Mouse (Mus musculus) hindbrain, embryonic 12.5 days (tissue): ENCODE measurements at regions not wholly inside any gene's neighbourhood (a gene's known extent, or its start where the extent isn't known, plus 50 kb on each side); places are given as distances from the start of the nearest gene placed in this dataset.
"Not testable (repeated sequence)": the region's sequence is repeated elsewhere in the genome, so short reads cannot be mapped to it uniquely, and the experiment has no call there.

Experiments
- ATAC-seq: fragments of 200-750 bp; cut with Nextera tagmentation; 2 replicates; pipeline ENCODE4 v1.8.0; 2017; ENCODE audit warnings: moderate TSS enrichment; ENCODE audit not compliant: low FRiP score
- H3K27ac ChIP-seq: fragments of 300-500 bp; sonication (generic); 2 replicates; pipeline ENCODE4 v1.5.1; 2016; ENCODE audit warnings: mild to moderate bottlenecking
- H3K27me3 ChIP-seq: fragments of 300-500 bp; sonication (generic); 2 replicates; pipeline ENCODE4 v1.6.1; 2016; ENCODE audit warnings: mild to moderate bottlenecking
- H3K36me3 ChIP-seq: fragments of 300-500 bp; sonication (generic); 2 replicates; pipeline ENCODE4 v1.6.1; 2016; ENCODE audit warnings: mild to moderate bottlenecking
- H3K4me1 ChIP-seq: fragments of 300-500 bp; sonication (generic); 2 replicates; pipeline ENCODE4 v1.6.1; 2016
- H3K4me2 ChIP-seq: fragments of 300-500 bp; sonication (generic); replicated peaks from 2 replicates; pipeline ENCODE4 v1.6.1; 2016; ENCODE audit warnings: mild to moderate bottlenecking
- H3K4me3 ChIP-seq: fragments of 300-500 bp; sonication (generic); 2 replicates; pipeline ENCODE4 v1.5.1; 2016; ENCODE audit warnings: mild to moderate bottlenecking
- H3K9ac ChIP-seq: fragments of 300-500 bp; sonication (generic); 2 replicates; pipeline ENCODE4 v1.6.1; 2016; ENCODE audit warnings: mild to moderate bottlenecking, moderate library complexity
- H3K9me3 ChIP-seq: fragments of 300-500 bp; sonication (generic); replicated peaks from 2 replicates; pipeline ENCODE4 v1.6.1; 2016; ENCODE audit warnings: mild to moderate bottlenecking
- WGBS: fragments of 180-500 bp; shearing (Covaris S2); methylation state at CpG from one replicate; pipeline ENCODE4 v1.1.7; 2016; 5-methylcytosine and 5-hydroxymethylcytosine counted together

GRCm38 (mm10) chr4:8084954-8085639, 153.7 kb downstream of the Car8 start:
- no peak overlapping the region for H3K9ac ChIP-seq
- H3K27ac ChIP-seq: no peak overlapping the region
- no peaks in the 10 kb centered on the region for H3K27me3 ChIP-seq
- H3K4me3 ChIP-seq: no peak overlapping the region
- peak; percentile 69 for ATAC-seq
- H3K4me1 ChIP-seq: no peaks in the 10 kb centered on the region
- no peaks in the 10 kb centered on the region for H3K36me3 ChIP-seq
- H3K9me3 ChIP-seq: no peaks in the 10 kb centered on the region
- no peak overlapping the region for H3K4me2 ChIP-seq
- WGBS: 32% methylated on average over 16 of the region's 16 CpGs

- H3K4me3 ChIP-seq: no peak overlapping the region
- WGBS: 66% methylated on average over 4 of the region's 4 CpGs
These were observed 159.5 kb downstream of the Car8 start for GRCm38 (mm10) chr4:8079349-8079748.

GRCm38 (mm10) chr4:8072989-8073573, 165.8 kb downstream of the Car8 start:
- H3K4me3 ChIP-seq: no peak overlapping the region
- 67% methylated on average over 6 of the region's 6 CpGs for WGBS
- no peak overlapping the region for H3K9ac ChIP-seq
- no peak overlapping the region for H3K27ac ChIP-seq
- no peaks in the 10 kb centered on the region for H3K36me3 ChIP-seq
- ATAC-seq: no peak
- H3K4me1 ChIP-seq: 0 out of 2 replicates have a peak, but pooled peaks cover 2% of the 10 kb centered on the region
- H3K27me3 ChIP-seq: no peaks in the 10 kb centered on the region
- no peak overlapping the region for H3K4me2 ChIP-seq
- no peaks in the 10 kb centered on the region for H3K9me3 ChIP-seq

More at GRCm38 (mm10) chr4:8079349-8079748, 159.5 kb downstream of the Car8 start:
- H3K27ac ChIP-seq: no peak overlapping the region
- ATAC-seq: no peak
- H3K27me3 ChIP-seq: no peaks in the 10 kb centered on the region
- H3K4me2 ChIP-seq: no peak overlapping the region
- no peaks in the 10 kb centered on the region for H3K4me1 ChIP-seq
- H3K9me3 ChIP-seq: no peaks in the 10 kb centered on the region
- no peaks in the 10 kb centered on the region for H3K36me3 ChIP-seq
- no peak overlapping the region for H3K9ac ChIP-seq

- H3K4me3 ChIP-seq, H3K4me2 ChIP-seq, H3K9ac ChIP-seq, H3K27me3 ChIP-seq, H3K36me3 ChIP-seq, H3K9me3 ChIP-seq, H3K27ac ChIP-seq, ATAC-seq, H3K4me1 ChIP-seq: not testable (repeated sequence)
These were observed 168.1 kb downstream of the Car8 start for GRCm38 (mm10) chr4:8070693-8071092.

- no peak overlapping the region for H3K27ac ChIP-seq
- H3K4me2 ChIP-seq: no peak overlapping the region
- no peaks in the 10 kb centered on the region for H3K27me3 ChIP-seq
- ATAC-seq: no peak
- 43% methylated on average over 2 of the region's 2 CpGs for WGBS
- H3K4me3 ChIP-seq: no peak overlapping the region
- H3K9ac ChIP-seq: no peak overlapping the region
- H3K36me3 ChIP-seq: no peaks in the 10 kb centered on the region
- H3K9me3 ChIP-seq: no peaks in the 10 kb centered on the region
- 0 out of 2 replicates have a peak, but pooled peaks cover under 1% of the 10 kb centered on the region for H3K4me1 ChIP-seq
These were observed 170.8 kb downstream of the Car8 start for GRCm38 (mm10) chr4:8068086-8068485.

- Histone ChIP-seq H3K9ac (no peak overlapping the region), H3K27me3 (no peaks in the 10 kb centered on the region), H3K9me3 (0 out of 2 replicates have a peak, but pooled peaks cover 13% of the 10 kb centered on the region), H3K4me1 (no peaks in the 10 kb centered on the region), H3K36me3 (no peaks in the 10 kb centered on the region), H3K4me2 (no peak overlapping the region), H3K27ac (no peak overlapping the region), H3K4me3 (no peak overlapping the region)
- ATAC-seq: no peak
- WGBS: 34% methylated on average over 4 of the region's 4 CpGs
These were observed 197.1 kb downstream of the Car8 start for GRCm38 (mm10) chr4:8041776-8042175.

- no peak for ATAC-seq
- 0 out of 2 replicates have a peak, but pooled peaks cover 5% of the 10 kb centered on the region for H3K9me3 ChIP-seq
- no peak overlapping the region for H3K27ac ChIP-seq
- H3K4me3 ChIP-seq: no peak overlapping the region
- H3K27me3 ChIP-seq: no peaks in the 10 kb centered on the region
- 86% methylated on average over 1 of the region's 1 CpGs for WGBS
- H3K4me2 ChIP-seq: no peak overlapping the region
- no peak overlapping the region for H3K9ac ChIP-seq
- H3K4me1 ChIP-seq: no peaks in the 10 kb centered on the region
- no peaks in the 10 kb centered on the region for H3K36me3 ChIP-seq
These were observed 201.0 kb downstream of the Car8 start for GRCm38 (mm10) chr4:8037863-8038262.

GRCm38 (mm10) chr4:8033402-8033801, 205.4 kb downstream of the Car8 start:
- H3K4me2 ChIP-seq, H3K4me3 ChIP-seq, H3K9ac ChIP-seq, H3K36me3 ChIP-seq, H3K27me3 ChIP-seq, H3K4me1 ChIP-seq, H3K9me3 ChIP-seq, ATAC-seq, H3K27ac ChIP-seq: not testable (repeated sequence)
- 84% methylated on average over 1 of the region's 1 CpGs for WGBS

GRCm38 (mm10) chr4:8005155-8005554, 233.7 kb downstream of the Car8 start:
- Histone ChIP-seq H3K27ac (no peak overlapping the region), H3K4me3 (no peak overlapping the region), H3K9me3 (peaks cover 4% of the 10 kb centered on the region; the same call in 1 of the 2 replicates), H3K36me3 (no peaks in the 10 kb centered on the region), H3K9ac (no peak overlapping the region), H3K4me1 (no peaks in the 10 kb centered on the region), H3K27me3 (no peaks in the 10 kb centered on the region), H3K4me2 (no peak overlapping the region)
- ATAC-seq: peak; percentile 56; the same call in 1 of the 2 replicates
- 17% methylated on average over 1 of the region's 1 CpGs for WGBS

GRCm38 (mm10) chr4:7997575-7997953, 241.3 kb downstream of the Car8 start:
- no peaks in the 10 kb centered on the region for H3K4me1 ChIP-seq
- H3K27ac ChIP-seq: no peak overlapping the region
- H3K27me3 ChIP-seq: no peaks in the 10 kb centered on the region
- H3K4me3 ChIP-seq: no peak overlapping the region
- no peak for ATAC-seq
- no peaks in the 10 kb centered on the region for H3K36me3 ChIP-seq
- no peak overlapping the region for H3K9ac ChIP-seq
- no peaks in the 10 kb centered on the region for H3K9me3 ChIP-seq
- no peak overlapping the region for H3K4me2 ChIP-seq

GRCm38 (mm10) chr4:7996923-7997574, 241.8 kb downstream of the Car8 start:
- no peaks in the 10 kb centered on the region for H3K36me3 ChIP-seq

GRCm38 (mm10) chr4:7992944-7993343, 245.9 kb downstream of the Car8 start:
- H3K9me3 ChIP-seq: no peaks in the 10 kb centered on the region
- no peaks in the 10 kb centered on the region for H3K36me3 ChIP-seq
- H3K27me3 ChIP-seq: no peaks in the 10 kb centered on the region
- no peak overlapping the region for H3K4me3 ChIP-seq
- no peak for ATAC-seq
- H3K4me1 ChIP-seq: no peaks in the 10 kb centered on the region
- 67% methylated on average over 3 of the region's 3 CpGs for WGBS
- H3K27ac ChIP-seq: no peak overlapping the region
- no peak overlapping the region for H3K4me2 ChIP-seq
- H3K9ac ChIP-seq: no peak overlapping the region

More at GRCm38 (mm10) chr4:7996923-7997574, 241.8 kb downstream of the Car8 start:
- WGBS: 32% methylated on average over 6 of the region's 6 CpGs
- H3K27ac ChIP-seq: no peak overlapping the region
- no peaks in the 10 kb centered on the region for H3K9me3 ChIP-seq
- no peak overlapping the region for H3K4me2 ChIP-seq
- no peaks in the 10 kb centered on the region for H3K4me1 ChIP-seq
- no peak overlapping the region for H3K9ac ChIP-seq
- H3K4me3 ChIP-seq: no peak overlapping the region
- ATAC-seq: no peak
- H3K27me3 ChIP-seq: no peaks in the 10 kb centered on the region
